8 mouse cellular contexts compared by ENCODE assay signal in genomic region chr2:14048381-14048780, GRCm38 (mm10). TPM values are rescaled to one million over a fixed set of nuclear protein-coding genes. Genes with fewer than 3 reads are reported as not detected.
DNase-seq lines count a peak whose midpoint lies in the region; ATAC-seq lines count a peak whose summit lies in the region.

No protein-coding gene starts in this region.

- peak; percentile 30 to 56 for DNase-seq in urinary bladder, postnatal 36 days (ENCODE audit: low spot score in 2 of 2)
- no peak for DNase-seq in urinary bladder, postnatal 4 days (ENCODE audit: low spot score in 2 of 2)
- DNase-seq in cerebellum, postnatal 25 days, result peak; percentile 69 to 84
- peak; percentile 57 to 82 for DNase-seq in frontal cortex, postnatal 36 days (ENCODE audit: low spot score in 2 of 2)
- peak; percentile 68 to 80 for DNase-seq in left cerebral cortex, adult 18-20 months (ENCODE audit: low spot score in 2 of 2)
- peak; percentile 61 for DNase-seq in right cerebral cortex, postnatal 14 days

- ATAC-seq in inflammation-experienced regulatory T-cells, adult 6 months, result peak; percentile 90
- peak; percentile 98 for ATAC-seq in megakaryocyte progenitor cell, adult 5-6 weeks (replicated peaks; ENCODE audit: poor library complexity)

RNA-seq across cellular contexts. Expression of gene Hacd1, which starts 7.6 kb away (rescaled TPM):
- not detected for polyA plus RNA-seq in inflammation-experienced regulatory T-cells, adult 6 months (2017; shearing (Covaris generic))
- total RNA-seq in left cerebral cortex, adult 18-20 months (2021), result 10 to 100 TPM; 15.5 to 17.6 TPM
- total RNA-seq in megakaryocyte progenitor cell, adult 5-6 weeks (2015), result 51.4 and 53.4 TPM in 2 replicates
- 73.5 and 79.3 TPM in 2 replicates for total RNA-seq in megakaryocyte progenitor cell, adult 5-6 weeks (2017)

RNA-seq across cellular contexts. Expression of gene Stam, which starts 25.5 kb away (rescaled TPM):
- 10 to 100 TPM; 14.1 to 25.7 (median 16.8) TPM for polyA plus RNA-seq in inflammation-experienced regulatory T-cells, adult 6 months (2017; shearing (Covaris generic))
- 10 to 100 TPM; 92.2 to 92.6 TPM for total RNA-seq in left cerebral cortex, adult 18-20 months (2021)
- total RNA-seq in megakaryocyte progenitor cell, adult 5-6 weeks (2015), result 31.0 and 35.8 TPM in 2 replicates
- 21.0 and 24.1 TPM in 2 replicates for total RNA-seq in megakaryocyte progenitor cell, adult 5-6 weeks (2017)

Comparison
In these comparisons a context has a peak if more than half of its experiments do, and no peak if none do; other contexts are left out.
1. DNase-seq: peak in urinary bladder, postnatal 36 days (2 of 2), cerebellum, postnatal 25 days (2 of 2), frontal cortex, postnatal 36 days (2 of 2), left cerebral cortex, adult 18-20 months (2 of 2) and right cerebral cortex, postnatal 14 days (single experiment); none in urinary bladder, postnatal 4 days (0 of 2).